Mouse (Mus musculus): ENCODE data around the gene Pik3ca.

DNA sequence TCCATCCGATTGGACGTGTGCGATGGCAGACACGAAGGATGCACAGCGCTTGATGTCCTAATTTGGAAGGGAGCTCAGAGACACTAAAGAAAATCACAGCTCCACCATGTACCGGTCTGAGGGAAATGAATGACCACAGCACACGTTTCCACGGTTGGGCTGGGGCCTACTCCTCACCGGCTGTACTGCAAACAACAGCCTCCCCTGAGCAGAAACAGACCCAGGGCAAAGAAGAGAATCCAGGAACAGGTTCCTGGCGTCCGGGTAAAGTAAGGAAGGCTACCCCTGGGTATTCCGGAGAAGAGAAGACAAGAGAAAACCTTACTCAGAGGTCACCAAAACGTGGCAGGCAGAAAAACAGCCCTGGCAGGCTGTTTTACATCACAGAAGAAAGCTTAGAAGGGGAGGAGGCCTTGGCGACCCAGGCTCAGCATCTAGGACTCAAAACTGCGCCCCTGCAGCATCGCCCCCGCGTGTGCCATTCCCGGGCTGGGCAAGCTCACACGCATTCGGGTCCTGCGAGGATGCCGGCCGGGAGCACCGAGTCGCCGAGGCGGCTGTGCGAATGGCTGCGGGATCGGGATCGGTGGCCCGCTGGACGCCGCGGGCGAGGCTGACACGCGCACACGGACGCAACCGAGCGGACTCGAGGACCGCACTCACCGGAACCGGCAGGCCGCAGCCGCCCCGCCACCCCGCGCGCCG lies 32.5 kb upstream of the Pik3ca start:
- peak; percentile 48; the same call in 1 of the 2 replicates for TF ChIP-seq POLR2A (IDR thresholded peaks at IDR 0.05; ENCODE audit: extremely low read depth, insufficient read depth, low read length)
- TF ChIP-seq CTCF (IDR thresholded peaks at IDR 0.05; ENCODE audit: extremely low read depth, insufficient read depth, low read length), result no peak
